Comparison of ENCODE assay signal across 8 mouse cellular contexts in the genomic region with DNA sequence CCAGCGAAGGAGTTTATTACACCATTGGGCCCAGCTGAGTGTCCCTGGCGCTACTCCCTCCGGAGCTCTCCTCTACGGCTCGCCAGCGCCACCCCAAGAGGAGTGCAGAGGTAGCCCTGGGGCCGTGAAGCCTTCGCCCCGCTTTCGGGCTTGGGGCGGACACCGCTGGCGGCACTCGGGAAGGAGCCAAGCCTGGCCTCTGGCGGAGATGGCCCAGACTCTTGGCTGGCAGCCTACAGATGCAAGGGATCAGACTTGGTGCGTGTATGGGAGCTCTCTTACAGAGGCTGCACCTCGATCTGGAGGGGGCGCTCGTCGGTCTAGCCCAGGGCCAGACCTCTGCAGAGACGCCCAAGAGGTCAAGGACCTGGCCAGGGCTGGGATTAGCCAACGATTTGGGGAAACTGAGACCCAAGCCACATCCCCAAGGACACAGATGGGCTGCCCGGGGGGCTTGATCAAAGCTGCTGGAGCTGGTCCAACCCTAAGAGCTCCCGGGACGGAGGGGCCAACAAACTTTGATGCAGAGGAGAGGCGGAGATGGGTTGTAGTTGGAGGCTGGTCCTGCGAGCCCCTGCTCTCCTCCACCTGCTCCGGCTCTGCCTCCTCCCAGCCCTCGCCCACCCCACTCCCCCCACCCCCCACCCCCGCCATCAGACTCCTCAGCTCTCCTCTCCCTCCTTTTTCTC. TPM values are rescaled to one million over a fixed set of nuclear protein-coding genes. Genes with fewer than 3 reads are reported as not detected.
DNase-seq lines count a peak whose midpoint lies in the region; ATAC-seq and TF ChIP-seq lines count a peak whose summit lies in the region.

No protein-coding gene starts in this region.

- no peak for TF ChIP-seq EP300 in liver, postnatal 0 days (IDR thresholded peaks at IDR 0.05; ENCODE audit: low read depth)

- peak; percentile 56; the same call in 1 of the 2 replicates for ATAC-seq in embryonic facial prominence, embryonic 13.5 days (ENCODE audit: insufficient number of reproducible peaks, insufficient read depth, low FRiP score, low TSS enrichment, low read depth)
- ATAC-seq in heart, embryonic 12.5 days (ENCODE audit: insufficient number of reproducible peaks, low FRiP score): peak; percentile 83
- no peak; the same call in 1 of the 2 replicates for ATAC-seq in kidney, postnatal 0 days (replicated peaks; ENCODE audit: low FRiP score, low read depth)
- no peak for ATAC-seq in liver, postnatal 0 days

- H3K4me1 ChIP-seq in embryonic facial prominence, embryonic 13.5 days: peaks cover 47% of the 10 kb centered on the region
- H3K4me1 ChIP-seq in heart, embryonic 12.5 days (replicated peaks): peaks cover 29% of the 10 kb centered on the region
- peaks cover 11% of the 10 kb centered on the region for H3K4me1 ChIP-seq in kidney, postnatal 0 days (replicated peaks; ENCODE audit: insufficient read depth, low read length)
- H3K4me1 ChIP-seq in liver, postnatal 0 days (ENCODE audit: insufficient read depth): no peaks in the 10 kb centered on the region

- peak overlapping the region; percentile 61 for H3K9ac ChIP-seq in embryonic facial prominence, embryonic 13.5 days
- peak overlapping the region; percentile 66 for H3K9ac ChIP-seq in heart, embryonic 12.5 days
- no peak overlapping the region for H3K9ac ChIP-seq in kidney, postnatal 0 days (ENCODE audit: low read depth, low read length)
- no peak overlapping the region for H3K9ac ChIP-seq in liver, postnatal 0 days (replicated peaks)

- H3K4me3 ChIP-seq in embryonic facial prominence, embryonic 13.5 days: peak overlapping the region; percentile 49
- peak overlapping the region; percentile 55 for H3K4me3 ChIP-seq in heart, embryonic 12.5 days
- H3K4me3 ChIP-seq in kidney, postnatal 0 days (replicated peaks; ENCODE audit: low read depth, low read length): peak overlapping the region; percentile 34
- no peak overlapping the region for H3K4me3 ChIP-seq in liver, postnatal 0 days (ENCODE audit: low read depth, low read length)

- peak overlapping the region; percentile 83 for H3K4me2 ChIP-seq in embryonic facial prominence, embryonic 13.5 days
- H3K4me2 ChIP-seq in heart, embryonic 12.5 days: peak overlapping the region; percentile 91
- H3K4me2 ChIP-seq in kidney, postnatal 0 days (ENCODE audit: low read length): peak overlapping the region; percentile 77
- H3K4me2 ChIP-seq in liver, postnatal 0 days (ENCODE audit: low read depth, low read length): 0 out of 2 replicates have a peak overlapping the region, but pooled peaks have one; percentile 18

- no peak overlapping the region for H3K27ac ChIP-seq in embryonic facial prominence, embryonic 13.5 days
- no peak overlapping the region for H3K27ac ChIP-seq in heart, embryonic 12.5 days (ENCODE audit: poor library complexity, severe bottlenecking)
- H3K27ac ChIP-seq in kidney, postnatal 0 days: no peak overlapping the region
- H3K27ac ChIP-seq in liver, postnatal 0 days (ENCODE audit: low read depth): no peak overlapping the region

- peak; percentile 54 for TF ChIP-seq CTCF in kidney, postnatal 0 days (IDR thresholded peaks at IDR 0.05; ENCODE audit: low read depth)
- TF ChIP-seq CTCF in liver, postnatal 0 days (IDR thresholded peaks at IDR 0.05; ENCODE audit: low read depth): 0 out of 2 replicates have a peak, but pooled peaks have one; percentile 4

- no peaks in the 10 kb centered on the region for H3K9me3 ChIP-seq in embryonic facial prominence, embryonic 13.5 days
- H3K9me3 ChIP-seq in heart, embryonic 12.5 days (replicated peaks): no peaks in the 10 kb centered on the region
- no peaks in the 10 kb centered on the region for H3K9me3 ChIP-seq in kidney, postnatal 0 days (replicated peaks; ENCODE audit: low read length)
- H3K9me3 ChIP-seq in liver, postnatal 0 days (ENCODE audit: low read length): no peaks in the 10 kb centered on the region

- DNase-seq in layer of hippocampus, adult 11-12 months (ENCODE audit: low spot score): peak; percentile 14
- DNase-seq in layer of hippocampus, adult 9-10 months (ENCODE audit: low spot score): no peak
- DNase-seq in kidney, postnatal 0 days (ENCODE audit: low spot score): peak; percentile 62
- no peak for DNase-seq in liver, postnatal 0 days
- DNase-seq in ovary, postnatal 10 days (ENCODE audit: low spot score): peak; percentile 7
- no peak for DNase-seq in adipocyte (ENCODE audit: low spot score)

- no peaks in the 10 kb centered on the region for H3K36me3 ChIP-seq in embryonic facial prominence, embryonic 13.5 days
- no peaks in the 10 kb centered on the region for H3K36me3 ChIP-seq in heart, embryonic 12.5 days
- H3K36me3 ChIP-seq in kidney, postnatal 0 days (ENCODE audit: insufficient read depth, low read length): no peaks in the 10 kb centered on the region
- H3K36me3 ChIP-seq in liver, postnatal 0 days (replicated peaks; ENCODE audit: insufficient read depth, low read length): no peaks in the 10 kb centered on the region

- H3K27me3 ChIP-seq in embryonic facial prominence, embryonic 13.5 days: peaks cover 94% of the 10 kb centered on the region
- H3K27me3 ChIP-seq in heart, embryonic 12.5 days (replicated peaks): peaks cover 87% of the 10 kb centered on the region
- H3K27me3 ChIP-seq in kidney, postnatal 0 days (ENCODE audit: insufficient read depth, low read length): peaks cover 69% of the 10 kb centered on the region
- H3K27me3 ChIP-seq in liver, postnatal 0 days (ENCODE audit: insufficient read depth, low read length): peaks cover 49% of the 10 kb centered on the region

- WGBS in embryonic facial prominence, embryonic 13.5 days: under 1% methylated on average over 30 of the region's 30 CpGs
- under 1% methylated on average over 29 of the region's 30 CpGs for WGBS in heart, embryonic 12.5 days
- under 1% methylated on average over 29 of the region's 30 CpGs for WGBS in kidney, postnatal 0 days
- WGBS in liver, postnatal 0 days (ENCODE audit: insufficient replicate concordance): 2% methylated on average over 26 of the region's 30 CpGs

RNA-seq across cellular contexts. Expression of gene Irx6, which starts 0.4 kb away (rescaled TPM):
- 1.0 and 1.1 TPM in 2 replicates for polyA plus RNA-seq in embryonic facial prominence, embryonic 13.5 days (2015; fragmentation: Nextera tagmentation; extraction: Ambion mirVana)
- 3.1 and 3.8 TPM in 2 replicates for polyA plus RNA-seq in heart, embryonic 12.5 days (2016; fragmentation: Nextera tagmentation; extraction: Ambion mirVana)
- polyA plus RNA-seq in kidney, postnatal 0 days (2015; fragmentation: Nextera tagmentation; extraction: Ambion mirVana): 0.05 and 0.08 TPM in 2 replicates
- polyA plus RNA-seq in liver, postnatal 0 days (2015; fragmentation: Nextera tagmentation; extraction: Ambion mirVana): not detected in 2 replicates

Comparison
In these comparisons a context has a peak if more than half of its experiments do, and no peak if none do; other contexts are left out.
1. DNase-seq: peak in layer of hippocampus, adult 11-12 months (single experiment), kidney, postnatal 0 days (single experiment) and ovary, postnatal 10 days (single experiment); none in layer of hippocampus, adult 9-10 months (single experiment), liver, postnatal 0 days (single experiment) and adipocyte (single experiment).
2. ATAC-seq: peak in embryonic facial prominence, embryonic 13.5 days (single experiment) and heart, embryonic 12.5 days (single experiment); none in kidney, postnatal 0 days (single experiment) and liver, postnatal 0 days (single experiment).
3. H3K4me2 ChIP-seq: peak in every context shown above with its lines; median percentile 91 in heart, embryonic 12.5 days; 83 in embryonic facial prominence, embryonic 13.5 days; 77 in kidney, postnatal 0 days; 18 in liver, postnatal 0 days.
4. H3K9ac ChIP-seq: peak in embryonic facial prominence, embryonic 13.5 days (single experiment) and heart, embryonic 12.5 days (single experiment); none in kidney, postnatal 0 days (single experiment) and liver, postnatal 0 days (single experiment).